Mouse (Mus musculus) megakaryocyte, embryonic 14.5 days (primary cell): ENCODE measurements around the gene Dusp18.

Experiments
- FLI1 ChIP-seq: IDR thresholded peaks from 2 replicates; pipeline ENCODE4 v1.6.1; 2012; ENCODE audit warnings: low read length, inconsistent platforms, mixed read lengths
- GATA1 ChIP-seq: IDR thresholded peaks from 3 replicates; pipeline ENCODE4 v1.6.1; 2012; ENCODE audit warnings: mixed read lengths, low read length, inconsistent platforms, borderline replicate concordance

DNA sequence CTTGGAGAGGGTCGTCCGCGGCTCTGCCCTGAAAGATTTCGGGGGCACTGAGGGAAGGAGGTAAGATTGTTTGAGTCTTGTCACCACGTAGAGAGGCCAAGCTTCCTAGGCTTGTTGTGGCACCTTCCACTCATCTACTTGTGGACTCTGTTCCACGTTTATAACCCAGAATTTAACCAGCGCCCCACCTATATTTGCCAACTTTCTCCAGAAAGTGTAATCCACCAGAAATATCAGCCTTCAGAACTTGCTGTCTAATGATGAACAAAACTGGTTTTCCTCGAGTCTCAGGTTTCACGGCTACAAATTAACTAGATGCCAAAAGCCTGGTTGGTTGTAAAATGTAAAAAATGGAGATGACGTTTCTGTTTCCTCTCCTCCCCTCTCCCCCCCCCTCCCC lies 418 bp downstream of the Dusp18 start:
- TF ChIP-seq GATA1: no peak
- TF ChIP-seq FLI1: no peak
